Mouse (Mus musculus): Measurements from ENCODE around the gene Bmper. TPM values are rescaled to one million over a fixed set of nuclear protein-coding genes. Genes with fewer than 3 reads are reported as not detected.

Gene Bmper
- polyA plus RNA-seq, 1 experiment from 2014 or later: 6.0 TPM

- WGBS: 69% methylated on average over 3 of the region's 3 CpGs
Measured at GRCm38 (mm10) chr9:23242911-23243310, 20.0 kb downstream of the Bmper start.

DNA sequence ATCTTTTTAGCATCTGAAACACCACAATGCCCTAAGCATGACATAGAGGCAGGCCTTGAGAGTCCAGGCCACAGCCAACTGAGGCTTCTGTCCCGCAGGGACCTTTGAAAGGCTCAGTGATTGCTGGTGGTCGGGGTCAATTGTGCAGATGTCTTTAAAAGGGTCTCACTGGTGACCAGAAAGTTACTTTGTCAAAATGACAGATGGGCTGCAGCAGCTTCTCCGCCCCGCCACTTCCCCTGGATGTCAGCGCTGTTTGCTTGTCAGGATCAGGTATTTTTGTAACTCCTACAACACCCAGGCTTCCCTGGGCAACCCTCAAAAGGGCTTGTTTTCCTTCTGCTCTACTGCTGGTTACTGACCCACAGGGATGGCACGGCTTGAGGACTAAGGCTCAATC is 21.0 kb downstream of the Bmper start:
- H3K4me1 ChIP-seq (replicated peaks): peaks cover 6% of the 10 kb centered on the region
- no peak overlapping the region for H3K27ac ChIP-seq
- peaks cover 20% of the 10 kb centered on the region for H3K27me3 ChIP-seq
- H3K4me2 ChIP-seq: no peak overlapping the region
- H3K36me3 ChIP-seq: no peaks in the 10 kb centered on the region
- no peaks in the 10 kb centered on the region for H3K9me3 ChIP-seq
- H3K9ac ChIP-seq: no peak overlapping the region
- ATAC-seq (ENCODE audit: low FRiP score): no peak
- no peak overlapping the region for H3K4me3 ChIP-seq
- 18% methylated on average over 6 of the region's 6 CpGs for WGBS

More at GRCm38 (mm10) chr9:23242911-23243310, 20.0 kb downstream of the Bmper start:
- peaks cover 11% of the 10 kb centered on the region for H3K4me1 ChIP-seq (replicated peaks)
- no peak overlapping the region for H3K9ac ChIP-seq
- no peak overlapping the region for H3K27ac ChIP-seq
- H3K9me3 ChIP-seq: no peaks in the 10 kb centered on the region
- no peak overlapping the region for H3K4me3 ChIP-seq
- H3K4me2 ChIP-seq: no peak overlapping the region
- peaks cover 25% of the 10 kb centered on the region for H3K27me3 ChIP-seq
- no peaks in the 10 kb centered on the region for H3K36me3 ChIP-seq
- ATAC-seq (ENCODE audit: low FRiP score): no peak

DNA sequence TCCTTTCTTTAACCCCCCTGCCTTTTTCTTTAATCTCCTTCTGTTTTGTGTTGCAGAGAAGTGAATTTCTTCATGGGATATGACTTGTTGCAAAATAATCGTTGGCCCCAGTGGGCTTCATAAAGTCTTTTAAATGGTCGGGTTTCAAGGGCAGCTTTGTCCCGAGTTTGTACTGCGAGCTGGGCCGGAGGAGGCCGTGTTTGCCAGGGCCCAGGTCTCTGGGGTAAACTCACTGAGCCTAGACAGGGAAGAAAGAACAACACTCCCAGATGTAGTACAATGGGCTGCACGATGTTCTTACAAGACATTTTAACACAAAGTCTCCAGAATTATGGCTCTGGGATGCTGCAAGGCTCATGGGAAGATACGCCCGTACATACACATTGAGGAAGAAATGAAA is 23.5 kb downstream of the Bmper start:
- no peak overlapping the region for H3K27ac ChIP-seq
- peaks cover 6% of the 10 kb centered on the region for H3K4me1 ChIP-seq (replicated peaks)
- H3K9me3 ChIP-seq: no peaks in the 10 kb centered on the region
- no peak overlapping the region for H3K4me2 ChIP-seq
- H3K9ac ChIP-seq: no peak overlapping the region
- no peak overlapping the region for H3K4me3 ChIP-seq
- H3K27me3 ChIP-seq: peaks cover 27% of the 10 kb centered on the region
- no peaks in the 10 kb centered on the region for H3K36me3 ChIP-seq
- WGBS: 63% methylated on average over 9 of the region's 9 CpGs
- no peak for ATAC-seq (ENCODE audit: low FRiP score)

- peaks cover 26% of the 10 kb centered on the region for H3K4me1 ChIP-seq (replicated peaks)
- H3K27me3 ChIP-seq: peaks cover 33% of the 10 kb centered on the region
- H3K4me3 ChIP-seq: no peak overlapping the region
- H3K27ac ChIP-seq: no peak overlapping the region
- H3K9me3 ChIP-seq: no peaks in the 10 kb centered on the region
- H3K4me2 ChIP-seq: no peak overlapping the region
- 0 out of 2 replicates have a peak, but pooled peaks have one; percentile 49 for ATAC-seq (ENCODE audit: low FRiP score)
- WGBS: 5% methylated on average over 5 of the region's 5 CpGs
- no peak overlapping the region for H3K9ac ChIP-seq
- no peaks in the 10 kb centered on the region for H3K36me3 ChIP-seq
Measured at GRCm38 (mm10) chr9:23250026-23250425, 27.1 kb downstream of the Bmper start.

- Histone ChIP-seq H3K4me2 (no peak overlapping the region), H3K9me3 (no peaks in the 10 kb centered on the region), H3K27ac (no peak overlapping the region), H3K4me3 (no peak overlapping the region), H3K4me1 (replicated peaks) (peaks cover 28% of the 10 kb centered on the region), H3K9ac (no peak overlapping the region), H3K36me3 (no peaks in the 10 kb centered on the region), H3K27me3 (peaks cover 27% of the 10 kb centered on the region)
- WGBS: 90% methylated on average over 6 of the region's 6 CpGs
- ATAC-seq (ENCODE audit: low FRiP score): no peak
Measured at GRCm38 (mm10) chr9:23251001-23251400, 28.1 kb downstream of the Bmper start.

DNA sequence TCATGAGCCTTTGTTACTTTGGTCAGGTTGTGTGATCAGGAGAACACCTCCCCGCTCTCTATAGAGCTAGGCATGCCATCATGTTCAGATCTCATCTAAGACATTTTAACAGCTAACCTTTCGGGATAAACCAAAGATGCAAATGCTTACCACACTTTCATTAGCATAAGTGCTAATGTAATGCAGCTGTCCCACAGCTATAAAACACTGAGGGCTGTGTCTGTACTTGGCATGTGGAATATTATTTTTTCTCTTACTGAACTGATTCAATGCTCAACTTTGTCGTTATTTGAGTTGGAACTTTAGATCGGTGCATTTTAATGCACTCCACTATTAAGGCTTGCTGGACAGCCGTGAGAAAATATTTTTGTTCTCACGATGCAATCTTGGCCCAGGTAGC is 30.7 kb downstream of the Bmper start:
- no peaks in the 10 kb centered on the region for H3K9me3 ChIP-seq
- H3K4me3 ChIP-seq: no peak overlapping the region
- no peak for ATAC-seq (ENCODE audit: low FRiP score)
- H3K36me3 ChIP-seq: no peaks in the 10 kb centered on the region
- peaks cover 21% of the 10 kb centered on the region; the same call in 1 of the 2 replicates for H3K27me3 ChIP-seq
- no peak overlapping the region for H3K27ac ChIP-seq
- WGBS: 75% methylated on average over 6 of the region's 6 CpGs
- no peak overlapping the region for H3K9ac ChIP-seq
- peaks cover 28% of the 10 kb centered on the region for H3K4me1 ChIP-seq (replicated peaks)
- H3K4me2 ChIP-seq: no peak overlapping the region

GRCm38 (mm10) chr9:23254237-23255214 is 31.6 kb downstream of the Bmper start:
- H3K9me3 ChIP-seq: no peaks in the 10 kb centered on the region
- peak overlapping the region; percentile 38 for H3K4me3 ChIP-seq
- peak overlapping the region; percentile 58 for H3K4me2 ChIP-seq
- H3K4me1 ChIP-seq (replicated peaks): peaks cover 28% of the 10 kb centered on the region
- WGBS: 40% methylated on average over 37 of the region's 37 CpGs
- H3K9ac ChIP-seq: peak overlapping the region; percentile 69
- peak; percentile 79 for ATAC-seq (ENCODE audit: low FRiP score)
- peaks cover 18% of the 10 kb centered on the region; the same call in 1 of the 2 replicates for H3K27me3 ChIP-seq
- no peaks in the 10 kb centered on the region for H3K36me3 ChIP-seq
- no peak overlapping the region for H3K27ac ChIP-seq

GRCm38 (mm10) chr9:23255841-23256240 is 33.0 kb downstream of the Bmper start:
- no peak overlapping the region for H3K4me2 ChIP-seq
- no peaks in the 10 kb centered on the region for H3K9me3 ChIP-seq
- H3K27ac ChIP-seq: no peak overlapping the region
- H3K4me3 ChIP-seq: no peak overlapping the region
- ATAC-seq (ENCODE audit: low FRiP score): no peak
- H3K36me3 ChIP-seq: no peaks in the 10 kb centered on the region
- peaks cover 28% of the 10 kb centered on the region for H3K4me1 ChIP-seq (replicated peaks)
- 89% methylated on average over 2 of the region's 2 CpGs for WGBS
- peaks cover 13% of the 10 kb centered on the region; the same call in 1 of the 2 replicates for H3K27me3 ChIP-seq
- H3K9ac ChIP-seq: no peak overlapping the region

DNA sequence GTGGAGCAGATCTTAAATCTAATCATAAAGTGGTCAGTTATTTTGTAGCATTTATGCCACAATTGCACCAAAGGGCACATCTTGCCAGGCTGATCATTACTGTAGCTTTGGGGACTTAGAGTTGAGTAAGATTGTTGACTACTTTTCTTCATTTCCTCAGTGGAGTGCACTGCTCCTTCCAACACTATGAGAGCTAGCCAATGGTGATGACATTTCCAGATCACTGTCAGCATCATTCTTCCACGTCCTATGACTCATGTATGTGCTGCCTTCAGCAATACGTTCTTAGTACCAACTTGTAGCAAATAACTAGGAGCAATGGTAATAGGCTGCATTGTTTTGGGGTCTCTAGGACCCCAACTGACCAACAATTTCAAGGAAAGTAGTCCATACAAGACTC is 33.7 kb downstream of the Bmper start:
- ATAC-seq (ENCODE audit: low FRiP score): no peak
- peaks cover 28% of the 10 kb centered on the region for H3K4me1 ChIP-seq (replicated peaks)

DNA sequence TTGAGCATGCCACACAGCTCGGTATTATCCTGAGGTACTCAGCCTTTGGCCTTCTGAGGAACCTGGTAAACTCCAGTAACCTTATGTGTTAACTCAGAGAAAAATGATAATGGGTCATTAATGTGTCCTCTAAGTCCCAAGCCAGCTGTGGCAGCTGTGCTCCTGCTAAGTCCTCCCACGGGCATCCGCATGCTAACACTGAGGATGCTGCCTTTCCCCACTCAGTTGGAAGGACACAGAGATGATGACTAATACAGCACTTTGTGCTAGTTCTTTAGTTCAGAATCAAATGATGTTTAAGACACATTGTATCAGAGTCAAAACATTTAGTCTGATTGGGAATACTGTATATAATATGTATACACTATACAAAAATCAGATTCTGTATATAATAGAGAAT is 39.0 kb downstream of the Bmper start:
- no peaks in the 10 kb centered on the region for H3K9me3 ChIP-seq
- ATAC-seq (ENCODE audit: low FRiP score): no peak
- H3K4me1 ChIP-seq (replicated peaks): no peaks in the 10 kb centered on the region
- H3K27ac ChIP-seq: no peak overlapping the region
- H3K27me3 ChIP-seq: no peaks in the 10 kb centered on the region
- no peak overlapping the region for H3K4me3 ChIP-seq
- H3K4me2 ChIP-seq: no peak overlapping the region
- H3K36me3 ChIP-seq: no peaks in the 10 kb centered on the region
- no peak overlapping the region for H3K9ac ChIP-seq
- 86% methylated on average over 3 of the region's 3 CpGs for WGBS

More for the DNA sequence above, 33.7 kb downstream of the Bmper start:
- H3K9me3 ChIP-seq: no peaks in the 10 kb centered on the region
- no peak overlapping the region for H3K27ac ChIP-seq
- H3K4me2 ChIP-seq: no peak overlapping the region
- no peak overlapping the region for H3K9ac ChIP-seq
- 96% methylated on average over 2 of the region's 2 CpGs for WGBS
- H3K36me3 ChIP-seq: no peaks in the 10 kb centered on the region
- H3K4me3 ChIP-seq: no peak overlapping the region
- H3K27me3 ChIP-seq: peaks cover 11% of the 10 kb centered on the region; the same call in 1 of the 2 replicates

- Histone ChIP-seq H3K9ac (no peak overlapping the region), H3K36me3 (no peaks in the 10 kb centered on the region), H3K27me3 (no peaks in the 10 kb centered on the region), H3K9me3 (no peaks in the 10 kb centered on the region), H3K4me3 (no peak overlapping the region), H3K4me2 (no peak overlapping the region), H3K4me1 (replicated peaks) (no peaks in the 10 kb centered on the region), H3K27ac (no peak overlapping the region)
- no peak for ATAC-seq (ENCODE audit: low FRiP score)
- 84% methylated on average over 7 of the region's 7 CpGs for WGBS
Measured at GRCm38 (mm10) chr9:23262851-23263250, 40.0 kb downstream of the Bmper start.

GRCm38 (mm10) chr9:23264471-23264870 is 41.6 kb downstream of the Bmper start:
- 95% methylated on average over 4 of the region's 4 CpGs for WGBS
- H3K9ac ChIP-seq: no peak overlapping the region
- no peak for ATAC-seq (ENCODE audit: low FRiP score)
- no peak overlapping the region for H3K27ac ChIP-seq
- H3K9me3 ChIP-seq: no peaks in the 10 kb centered on the region
- H3K4me3 ChIP-seq: no peak overlapping the region
- H3K4me2 ChIP-seq: no peak overlapping the region
- H3K27me3 ChIP-seq: no peaks in the 10 kb centered on the region
- H3K4me1 ChIP-seq (replicated peaks): no peaks in the 10 kb centered on the region
- H3K36me3 ChIP-seq: no peaks in the 10 kb centered on the region

GRCm38 (mm10) chr9:23268609-23269008 is 45.7 kb downstream of the Bmper start:
- ATAC-seq (ENCODE audit: low FRiP score): no peak
- Histone ChIP-seq H3K9ac (no peak overlapping the region), H3K4me1 (replicated peaks) (no peaks in the 10 kb centered on the region), H3K36me3 (no peaks in the 10 kb centered on the region), H3K9me3 (no peaks in the 10 kb centered on the region), H3K4me3 (no peak overlapping the region), H3K4me2 (no peak overlapping the region), H3K27me3 (no peaks in the 10 kb centered on the region), H3K27ac (no peak overlapping the region)
- 53% methylated on average over 7 of the region's 7 CpGs for WGBS
